Comparison of ENCODE assay signal across 23 mouse cellular contexts in the genomic region with DNA sequence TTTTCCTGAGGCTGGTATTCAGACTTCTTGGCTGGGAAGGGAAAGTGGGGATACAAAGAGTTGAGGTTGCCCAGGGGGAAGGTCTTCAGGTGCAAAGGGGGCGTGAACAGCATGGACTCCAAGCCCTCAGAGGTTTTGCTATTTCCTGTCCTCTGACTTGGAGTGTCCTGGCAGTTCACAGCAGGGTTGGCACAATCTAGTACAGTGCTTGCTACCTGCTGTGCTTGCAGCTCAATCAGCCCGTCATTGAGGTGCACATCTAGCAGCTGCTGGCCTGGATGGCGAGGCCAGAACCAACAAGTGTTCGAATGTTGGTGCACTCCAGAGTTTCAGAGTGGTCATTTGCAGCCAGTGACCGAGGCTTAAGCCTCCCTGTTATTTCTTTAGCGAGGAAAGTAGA.
DNase-seq lines count a peak whose midpoint lies in the region; ATAC-seq lines count a peak whose summit lies in the region.
"Had no signal": no experiment of that assay in that cellular context is flagged by ENCODE, and none has a peak within 500 bp of the region (broad histone marks: within the 10 kb centered on the region; RNA-seq: fewer than 3 reads in every experiment).

No protein-coding gene starts in this region.

- H3K36me3 ChIP-seq in heart, embryonic 10.5 days: no peaks in the 10 kb centered on the region
- H3K36me3 ChIP-seq: embryonic facial prominence, embryonic 15.5 days; forebrain, embryonic 10.5 days; G1E; hindbrain, embryonic 10.5 days; hindbrain, embryonic 15.5 days had no signal

- peak; percentile 59; the same call in 1 of the 2 replicates for ATAC-seq in cerebellum, adult (ENCODE audit: insufficient number of reproducible peaks, low FRiP score, low TSS enrichment)
- ATAC-seq: CD4-positive, CD25-positive, alpha-beta regulatory T cell, adult 4 months; inflammation-experienced regulatory T-cells, adult 6 months; intestine, postnatal 0 days had no signal

- intact Hi-C loops in heart, postnatal 25 days (cut with DNase I): no loop called here

- no peaks in the 10 kb centered on the region for H3K4me1 ChIP-seq in heart, embryonic 10.5 days
- H3K4me1 ChIP-seq: embryonic facial prominence, embryonic 15.5 days; forebrain, embryonic 10.5 days; hindbrain, embryonic 10.5 days; hindbrain, embryonic 15.5 days had no signal

- WGBS in heart, embryonic 10.5 days: 71% methylated on average over 6 of the region's 6 CpGs

- H3K27ac ChIP-seq in heart, embryonic 10.5 days: no peak overlapping the region
- H3K27ac ChIP-seq: embryonic facial prominence, embryonic 15.5 days; forebrain, embryonic 10.5 days; hindbrain, embryonic 10.5 days; hindbrain, embryonic 15.5 days had no signal

- 0 out of 2 replicates have a peak, but pooled peaks cover 3% of the 10 kb centered on the region for H3K27me3 ChIP-seq in heart, embryonic 10.5 days (ENCODE audit: insufficient read depth, poor library complexity, severe bottlenecking)
- H3K27me3 ChIP-seq: embryonic facial prominence, embryonic 15.5 days had no signal

- H3K4me3 ChIP-seq in heart, embryonic 10.5 days: no peak overlapping the region
- H3K4me3 ChIP-seq: embryonic facial prominence, embryonic 15.5 days; erythroblast, embryonic 14.5 days; forebrain, embryonic 10.5 days; hindbrain, embryonic 10.5 days; hindbrain, embryonic 15.5 days had no signal

- no peaks in the 10 kb centered on the region for H3K9me3 ChIP-seq in heart, embryonic 10.5 days
- H3K9me3 ChIP-seq: embryonic facial prominence, embryonic 15.5 days; hindbrain, embryonic 10.5 days; hindbrain, embryonic 15.5 days had no signal

- DNase-seq in cerebellum, adult 8-10 months: no peak
- peak; percentile 45 for DNase-seq in heart, embryonic 10.5 days (ENCODE audit: low spot score)
- no peak for DNase-seq in heart, postnatal 25 days (ENCODE audit: low spot score)
- DNase-seq in brain, adult 2 months (ENCODE audit: low read depth, low spot score): peak; percentile 27
- peak; percentile 67 to 74 for DNase-seq in cerebellum, postnatal 14 days
- no peak for DNase-seq in layer of hippocampus, postnatal 36 days
- DNase-seq: adrenal gland, adult 8-10 months; adrenal gland, postnatal 36 days; B cell, adult 2 months; embryo, embryonic 11 days; gastrocnemius, postnatal 25 days; heart, postnatal 10 days; kidney, adult 9 months had no signal

Comparison
In these comparisons a context has a peak if more than half of its experiments do, and no peak if none do; other contexts are left out.
1. DNase-seq: peak in heart, embryonic 10.5 days (single experiment), brain, adult 2 months (single experiment) and cerebellum, postnatal 14 days (2 of 2); none in cerebellum, adult 8-10 months (single experiment), heart, postnatal 25 days (single experiment) and layer of hippocampus, postnatal 36 days (0 of 2).